Mouse (Mus musculus) E14TG2a.4 (cell line): ENCODE data around the gene Uri1.

Experiments used
- CTCF ChIP-seq: conservative IDR thresholded peaks from 2 replicates; pipeline ENCODE4 v1.5.1; 2014; ENCODE audit warnings: low read length
- NANOG ChIP-seq: IDR thresholded peaks from 2 replicates; pipeline ENCODE4 v1.6.1; 2014; ENCODE audit warnings: borderline replicate concordance, low read length, mixed read lengths

DNA sequence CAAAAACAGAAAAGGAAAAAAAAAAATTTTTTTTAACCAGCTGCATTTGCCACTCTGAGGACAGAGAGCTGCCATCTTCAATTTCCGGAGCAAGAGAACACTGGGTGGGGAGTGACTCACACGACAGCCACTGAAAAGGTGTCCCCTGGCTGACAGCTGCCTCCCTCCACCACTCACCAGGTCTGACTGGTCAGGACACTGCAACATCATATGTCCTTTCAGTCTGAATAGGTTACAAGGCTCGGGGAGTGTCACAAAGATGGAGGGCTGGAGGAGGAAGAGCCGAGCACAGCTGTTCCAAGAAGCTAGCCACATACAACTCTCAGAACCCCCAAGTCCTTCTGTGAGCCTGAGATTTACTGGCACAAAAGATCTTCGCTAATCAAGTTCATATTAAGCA lies 87.6 kb downstream of the Uri1 start:
- no peak for TF ChIP-seq CTCF
- no peak for TF ChIP-seq NANOG
